Mouse (Mus musculus): Measurements from ENCODE around the gene Atg4c.

DNA sequence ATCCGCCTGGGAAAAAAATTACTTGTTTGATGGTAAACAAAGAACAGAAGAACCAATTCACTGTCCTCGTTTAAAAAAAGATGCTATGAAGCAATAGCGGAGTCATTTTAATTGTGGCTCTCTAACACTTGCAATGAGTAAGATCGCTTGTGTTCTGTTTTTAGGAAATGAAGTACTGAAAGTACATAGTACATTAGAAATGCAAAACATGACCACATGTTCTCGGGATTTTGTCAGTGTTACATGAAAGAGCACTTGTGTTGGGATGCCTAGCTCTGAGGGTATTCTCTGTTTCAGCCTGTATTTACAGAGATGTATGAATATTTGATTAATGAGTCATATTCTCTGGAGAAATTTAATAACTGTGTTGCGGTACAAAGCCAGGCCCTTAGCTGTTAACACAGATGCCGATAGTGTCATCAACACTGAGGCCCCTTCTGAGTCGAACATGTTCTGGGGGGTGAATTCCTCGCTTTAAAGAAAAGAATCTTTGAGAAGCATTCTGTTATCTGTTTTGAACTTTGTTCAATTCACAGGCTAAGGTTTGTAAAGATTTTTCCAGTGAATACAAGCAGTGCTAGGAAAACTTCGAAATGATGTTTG lies 73.2 kb downstream of the Atg4c start:
- TF ChIP-seq CTCF (IDR thresholded peaks at IDR 0.05; ENCODE audit: extremely low read depth, insufficient read depth, low read length) (no peak), POLR2A (IDR thresholded peaks at IDR 0.05; ENCODE audit: extremely low read depth, insufficient read depth, low read length) (no peak)
